Mouse (Mus musculus) left cerebral cortex, adult 11 months (tissue): Measurements from ENCODE around the gene Ntn1.

Experiments used
- DNase-seq: peaks from one replicate; pipeline ENCODE4 v3.0.0; 2022; ENCODE audit warnings: low spot score

Ntn1 gene

GRCm38 (mm10) chr11:68330398-68331116, 70.1 kb downstream of the Ntn1 start:
- DNase-seq, result no peak

GRCm38 (mm10) chr11:68324863-68325262, 75.8 kb downstream of the Ntn1 start:
- no peak for DNase-seq

GRCm38 (mm10) chr11:68321417-68321816, 79.2 kb downstream of the Ntn1 start:
- no peak for DNase-seq

GRCm38 (mm10) chr11:68315551-68316130, 85.0 kb downstream of the Ntn1 start:
- no peak for DNase-seq

GRCm38 (mm10) chr11:68313861-68314260, 86.8 kb downstream of the Ntn1 start:
- no peak for DNase-seq

- no peak for DNase-seq
Measured at GRCm38 (mm10) chr11:68313065-68313464, 87.6 kb downstream of the Ntn1 start.

GRCm38 (mm10) chr11:68308911-68309580, 91.6 kb downstream of the Ntn1 start:
- no peak for DNase-seq

- DNase-seq, result no peak
Measured at GRCm38 (mm10) chr11:68305997-68306396, 94.6 kb downstream of the Ntn1 start.

GRCm38 (mm10) chr11:68302323-68302722, 98.3 kb downstream of the Ntn1 start:
- DNase-seq, result no peak

GRCm38 (mm10) chr11:68301660-68302059, 99.0 kb downstream of the Ntn1 start:
- no peak for DNase-seq

- DNase-seq, result no peak
Measured at GRCm38 (mm10) chr11:68295474-68295873, 105.1 kb downstream of the Ntn1 start.

GRCm38 (mm10) chr11:68290631-68291030, 110.0 kb downstream of the Ntn1 start:
- DNase-seq, result no peak

- no peak for DNase-seq
Measured at GRCm38 (mm10) chr11:68287331-68287730, 113.3 kb downstream of the Ntn1 start.

- DNase-seq, result no peak
Measured at GRCm38 (mm10) chr11:68286142-68286808, 114.3 kb downstream of the Ntn1 start.

GRCm38 (mm10) chr11:68285754-68286141, 114.9 kb downstream of the Ntn1 start:
- no peak for DNase-seq

GRCm38 (mm10) chr11:68280001-68280510, 120.6 kb downstream of the Ntn1 start:
- no peak for DNase-seq

GRCm38 (mm10) chr11:68276945-68277344, 123.7 kb downstream of the Ntn1 start:
- DNase-seq, result no peak

- DNase-seq, result no peak
Measured at GRCm38 (mm10) chr11:68274331-68274811, 126.3 kb downstream of the Ntn1 start.

GRCm38 (mm10) chr11:68273855-68274254, 126.8 kb downstream of the Ntn1 start:
- no peak for DNase-seq

GRCm38 (mm10) chr11:68270730-68271467, 129.7 kb downstream of the Ntn1 start:
- DNase-seq, result no peak

- no peak for DNase-seq
Measured at GRCm38 (mm10) chr11:68264276-68264675, 136.3 kb downstream of the Ntn1 start.

- DNase-seq, result no peak
Measured at GRCm38 (mm10) chr11:68263100-68263499, 137.5 kb downstream of the Ntn1 start.
